Mouse (Mus musculus): ENCODE data around the gene Tmem14a. TPM values are rescaled to one million over a fixed set of nuclear protein-coding genes. Genes with fewer than 3 reads are reported as not detected.
A peak's percentile ranks its signal among the peaks of the same experiment; 100 is the strongest.
"Not testable (repeated sequence)": the region's sequence is repeated elsewhere in the genome, so short reads cannot be mapped to it uniquely, and the experiment has no call there.

The Tmem14a gene
- polyA plus RNA-seq, 1 experiment: 69.6 TPM

GRCm38 (mm10) chr1:21266766-21267165 lies 48.4 kb downstream of the Tmem14a start:
- H3K27ac ChIP-seq (ENCODE audit: insufficient read depth, low read length): no peak overlapping the region
- no peaks in the 10 kb centered on the region; the same call in 1 of the 2 replicates for H3K4me1 ChIP-seq (ENCODE audit: control insufficient read depth, insufficient read depth, low read length)
- no peak overlapping the region for H3K4me3 ChIP-seq (ENCODE audit: insufficient read depth, low read length)
- no peak for TF ChIP-seq CTCF (IDR thresholded peaks at IDR 0.05; ENCODE audit: extremely low read depth, insufficient read depth, low read length)
- no peak for TF ChIP-seq POLR2A (IDR thresholded peaks at IDR 0.05; ENCODE audit: extremely low read depth, insufficient read depth, low read length)

DNA sequence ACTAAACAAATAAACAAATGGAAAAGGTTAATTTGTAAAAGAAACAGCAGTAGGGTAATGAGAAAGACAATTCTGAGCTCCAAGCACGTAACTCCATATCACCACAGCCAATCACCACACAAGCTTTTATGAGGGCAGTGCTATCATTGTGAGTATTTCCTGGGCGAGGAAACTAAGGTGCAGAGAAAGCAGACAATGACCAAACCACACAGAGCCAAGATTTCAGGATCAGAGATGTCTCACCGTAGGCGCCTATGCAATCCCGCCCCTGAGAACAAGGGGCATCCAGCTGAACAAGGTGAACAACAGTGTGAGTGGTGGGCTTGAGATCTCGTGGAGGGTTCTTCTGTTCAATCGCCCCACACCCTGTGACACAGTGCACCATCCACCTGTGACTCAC lies 49.1 kb downstream of the Tmem14a start:
- not testable (repeated sequence) for H3K4me3 ChIP-seq (ENCODE audit: insufficient read depth, low read length); H3K4me1 ChIP-seq (ENCODE audit: control insufficient read depth, insufficient read depth, low read length); H3K27ac ChIP-seq (ENCODE audit: insufficient read depth, low read length)

DNA sequence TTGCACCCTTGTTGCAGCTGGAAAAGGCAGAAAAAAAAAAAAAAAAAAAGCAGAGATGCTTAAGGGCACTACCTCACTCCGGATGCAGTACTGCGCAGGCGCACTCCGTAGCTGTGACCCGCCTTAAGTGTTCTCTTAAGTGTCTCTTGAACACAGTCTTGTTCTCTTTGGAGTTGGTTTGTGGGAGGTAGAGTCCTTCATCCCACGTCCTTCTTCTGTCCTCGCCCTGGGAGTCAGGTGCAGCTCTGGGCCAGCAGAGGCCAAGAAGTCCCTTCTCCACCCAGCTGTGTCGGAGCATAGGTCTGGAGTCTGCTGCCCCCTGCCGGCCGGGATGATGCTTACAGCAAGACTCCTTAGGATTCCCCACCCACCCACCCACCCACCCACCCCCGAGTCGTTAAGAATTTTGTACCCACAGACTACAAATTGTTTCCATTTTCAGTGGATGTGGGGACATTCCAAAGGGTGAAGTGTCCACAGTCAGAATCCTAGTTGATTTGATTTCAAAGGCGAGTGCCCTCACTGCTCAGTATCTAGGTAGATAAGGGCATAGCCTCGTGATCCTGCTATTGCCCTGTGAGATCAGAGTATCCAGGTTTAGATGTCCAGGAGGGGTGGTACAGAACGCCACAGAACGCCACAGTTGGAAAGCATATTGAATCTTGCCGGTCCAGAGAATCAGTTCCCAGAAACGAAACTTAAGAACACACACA lies 53.1 kb downstream of the Tmem14a start:
- peaks cover 2% of the 10 kb centered on the region for H3K4me1 ChIP-seq (ENCODE audit: control insufficient read depth, insufficient read depth, low read length)
- no peak overlapping the region for H3K27ac ChIP-seq (ENCODE audit: insufficient read depth, low read length)
- peak overlapping the region; percentile 28 for H3K4me3 ChIP-seq (ENCODE audit: insufficient read depth, low read length)
- TF ChIP-seq POLR2A (IDR thresholded peaks at IDR 0.05; ENCODE audit: extremely low read depth, insufficient read depth, low read length) (no peak), CTCF (IDR thresholded peaks at IDR 0.05; ENCODE audit: extremely low read depth, insufficient read depth, low read length) (peak; percentile 57)

DNA sequence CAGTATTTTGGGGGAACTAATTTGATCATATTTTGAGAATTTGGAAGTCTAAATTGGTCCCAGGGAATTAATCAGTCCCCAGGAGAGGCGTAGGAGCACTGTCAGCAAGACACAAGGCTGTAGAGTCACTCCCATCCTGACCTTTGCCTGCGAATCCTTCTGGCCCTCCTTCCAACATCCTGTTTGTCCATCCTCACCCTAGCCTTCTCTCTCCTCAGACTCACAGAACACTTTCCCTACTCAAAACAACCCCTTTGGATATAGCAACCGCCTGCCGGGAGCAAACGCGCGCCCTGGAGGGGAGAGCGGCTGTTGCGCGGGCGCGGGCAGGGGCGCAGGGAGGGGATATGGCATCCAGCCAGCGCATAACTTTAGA lies 53.7 kb downstream of the Tmem14a start:
- TF ChIP-seq CTCF (IDR thresholded peaks at IDR 0.05; ENCODE audit: extremely low read depth, insufficient read depth, low read length) (no peak), POLR2A (IDR thresholded peaks at IDR 0.05; ENCODE audit: extremely low read depth, insufficient read depth, low read length) (no peak)
- peak overlapping the region; percentile 28 for H3K4me3 ChIP-seq (ENCODE audit: insufficient read depth, low read length)

GRCm38 (mm10) chr1:21273091-21273490 lies 54.7 kb downstream of the Tmem14a start:
- peaks cover 2% of the 10 kb centered on the region for H3K4me1 ChIP-seq (ENCODE audit: control insufficient read depth, insufficient read depth, low read length)
- no peak overlapping the region for H3K27ac ChIP-seq (ENCODE audit: insufficient read depth, low read length)
- no peak overlapping the region for H3K4me3 ChIP-seq (ENCODE audit: insufficient read depth, low read length)
- TF ChIP-seq POLR2A (IDR thresholded peaks at IDR 0.05; ENCODE audit: extremely low read depth, insufficient read depth, low read length) (no peak), CTCF (IDR thresholded peaks at IDR 0.05; ENCODE audit: extremely low read depth, insufficient read depth, low read length) (no peak)

More for the DNA sequence above, 53.7 kb downstream of the Tmem14a start:
- H3K27ac ChIP-seq (ENCODE audit: insufficient read depth, low read length): no peak overlapping the region
- peaks cover 2% of the 10 kb centered on the region for H3K4me1 ChIP-seq (ENCODE audit: control insufficient read depth, insufficient read depth, low read length)

DNA sequence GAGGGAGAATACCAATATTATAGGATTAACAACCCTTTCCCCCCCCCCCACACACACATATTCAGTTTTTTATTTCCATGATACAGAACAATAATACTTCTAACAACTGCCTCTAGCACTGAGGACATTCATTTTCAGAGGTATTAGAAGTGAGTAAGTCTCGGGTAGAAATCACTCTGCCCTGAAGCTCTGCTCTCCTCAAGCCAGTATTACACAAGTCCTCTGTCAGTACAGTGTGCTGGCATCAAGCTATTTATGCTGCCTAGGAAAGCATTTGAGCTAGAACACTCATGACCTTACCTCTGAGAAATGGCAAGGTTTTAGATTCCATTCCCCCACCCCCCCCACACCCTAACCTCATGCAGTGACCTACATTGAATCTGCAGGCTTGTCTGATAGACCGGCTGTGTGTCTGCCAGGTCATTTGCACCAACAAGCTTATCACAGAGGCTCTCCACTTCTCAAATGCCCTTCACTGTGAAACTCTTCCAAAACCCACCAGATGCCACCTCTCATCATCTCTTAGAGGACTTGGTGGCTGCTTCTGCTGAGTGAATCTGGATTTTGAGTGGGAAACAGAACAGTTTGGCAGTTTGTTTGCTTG lies 56.2 kb downstream of the Tmem14a start:
- TF ChIP-seq POLR2A (IDR thresholded peaks at IDR 0.05; ENCODE audit: extremely low read depth, insufficient read depth, low read length) (no peak), CTCF (IDR thresholded peaks at IDR 0.05; ENCODE audit: extremely low read depth, insufficient read depth, low read length) (no peak)
- Histone ChIP-seq H3K27ac (ENCODE audit: insufficient read depth, low read length) (no peak overlapping the region), H3K4me1 (ENCODE audit: control insufficient read depth, insufficient read depth, low read length) (peaks cover 2% of the 10 kb centered on the region), H3K4me3 (ENCODE audit: insufficient read depth, low read length) (no peak overlapping the region)

GRCm38 (mm10) chr1:21275366-21275765 lies 57.0 kb downstream of the Tmem14a start:
- not testable (repeated sequence) for H3K4me1 ChIP-seq (ENCODE audit: control insufficient read depth, insufficient read depth, low read length); H3K4me3 ChIP-seq (ENCODE audit: insufficient read depth, low read length)
- H3K27ac ChIP-seq (ENCODE audit: insufficient read depth, low read length): 0 out of 2 replicates have a peak overlapping the region, but pooled peaks have one; percentile 59

GRCm38 (mm10) chr1:21276158-21276557 lies 57.8 kb downstream of the Tmem14a start:
- not testable (repeated sequence) for H3K27ac ChIP-seq (ENCODE audit: insufficient read depth, low read length); H3K4me1 ChIP-seq (ENCODE audit: control insufficient read depth, insufficient read depth, low read length); H3K4me3 ChIP-seq (ENCODE audit: insufficient read depth, low read length)

Other genes with a start within 250 kb of the Tmem14a start
- gene Tram2, start 139.3 kb upstream of the Tmem14a start, polyA plus RNA-seq (2012; rRNA removed): 0.93 and 1.2 TPM in 2 replicates
- gene Gsta3, start 22.0 kb downstream of the Tmem14a start, polyA plus RNA-seq (2012; rRNA removed): 3.4 and 3.5 TPM in 2 replicates
- not detected in 2 replicates for gene Khdc1a, start 131.1 kb downstream of the Tmem14a start, polyA plus RNA-seq (2012; rRNA removed)
- not detected in 2 replicates for gene Khdc1c, start 149.8 kb downstream of the Tmem14a start, polyA plus RNA-seq (2012; rRNA removed)
- not detected in 2 replicates for gene Khdc1b, start 165.0 kb downstream of the Tmem14a start, polyA plus RNA-seq (2012; rRNA removed)

Data from cortical plate, adult 2 months (tissue).